15 mouse cellular contexts compared by ENCODE assay signal in genomic region chr3:129165715-129166114, GRCm38 (mm10). TPM values are rescaled to one million over a fixed set of nuclear protein-coding genes. Genes with fewer than 3 reads are reported as not detected.
"Had no signal": no experiment of that assay in that cellular context is flagged by ENCODE, and none has a peak within 500 bp of the region (broad histone marks: within the 10 kb centered on the region; RNA-seq: fewer than 3 reads in every experiment).

No protein-coding gene starts in this region.

- H3K4me3 ChIP-seq: limb, embryonic 10.5 days; liver, embryonic 15.5 days; midbrain, embryonic 13.5 days; neural tube, embryonic 15.5 days had no signal

- DNase-seq: kidney, postnatal 25 days; layer of hippocampus, adult 9-11 months; lung, adult 2 months; lung, postnatal 36 days; right cerebral cortex, adult 18-20 months; right cerebral cortex, postnatal 25 days; thymus, postnatal 4 days had no signal

- H3K36me3 ChIP-seq: limb, embryonic 10.5 days; liver, embryonic 15.5 days; midbrain, embryonic 13.5 days; neural tube, embryonic 15.5 days had no signal

- H3K9me3 ChIP-seq: limb, embryonic 10.5 days; liver, embryonic 15.5 days; midbrain, embryonic 13.5 days; neural tube, embryonic 15.5 days had no signal

- H3K4me2 ChIP-seq: liver, embryonic 11.5 days; liver, embryonic 15.5 days; midbrain, embryonic 13.5 days; neural tube, embryonic 15.5 days had no signal

- H3K27ac ChIP-seq: limb, embryonic 10.5 days; liver, embryonic 15.5 days; midbrain, embryonic 13.5 days; neural tube, embryonic 15.5 days; stomach, postnatal 0 days had no signal

- H3K4me1 ChIP-seq: liver, embryonic 15.5 days; midbrain, embryonic 13.5 days; neural tube, embryonic 15.5 days had no signal

- H3K9ac ChIP-seq: liver, embryonic 15.5 days; midbrain, embryonic 13.5 days; neural tube, embryonic 15.5 days had no signal

- H3K27me3 ChIP-seq: liver, embryonic 15.5 days; neural tube, embryonic 15.5 days had no signal

- ATAC-seq: lung, postnatal 0 days; midbrain, embryonic 13.5 days had no signal

RNA-seq across cellular contexts. Expression of gene Pitx2, which starts 34.0 kb away (rescaled TPM):
- total RNA-seq: left cerebral cortex, postnatal 10 days had no signal
